Mouse (Mus musculus) T-helper 1 cell (primary cell): ENCODE results near the gene Rbms3.

Experiments
- in situ Hi-C: fragments of 300-600 bp; cut with MboI, MseI; formaldehyde crosslinking; loops from one replicate; pipeline ENCODE4 v1.15.1; 2025; ENCODE audit warnings: high pct_unique_total_duplicates

Rbms3 gene

GRCm38 (mm10) chr9:117375776-117376175 is 253.9 kb downstream of the Rbms3 start:
- in situ Hi-C loops, result no loop called here

- in situ Hi-C loops, result no loop called here
These were observed 256.5 kb downstream of the Rbms3 start for GRCm38 (mm10) chr9:117373164-117373741.

- in situ Hi-C loops, result no loop called here
These were observed 257.7 kb downstream of the Rbms3 start for GRCm38 (mm10) chr9:117371980-117372379.

GRCm38 (mm10) chr9:117370086-117370485 is 259.6 kb downstream of the Rbms3 start:
- in situ Hi-C loops, result no loop called here

- in situ Hi-C loops, result no loop called here
These were observed 261.7 kb downstream of the Rbms3 start for GRCm38 (mm10) chr9:117368016-117368415.

- in situ Hi-C loops, result no loop called here
These were observed 265.1 kb downstream of the Rbms3 start for GRCm38 (mm10) chr9:117364610-117365009.

GRCm38 (mm10) chr9:117361431-117361830 is 268.3 kb downstream of the Rbms3 start:
- in situ Hi-C loops, result no loop called here

- in situ Hi-C loops, result no loop called here
These were observed 272.8 kb downstream of the Rbms3 start for GRCm38 (mm10) chr9:117356764-117357442.

GRCm38 (mm10) chr9:117355501-117355900 is 274.2 kb downstream of the Rbms3 start:
- in situ Hi-C loops, result no loop called here

GRCm38 (mm10) chr9:117342336-117342735 is 287.4 kb downstream of the Rbms3 start:
- in situ Hi-C loops, result no loop called here

- in situ Hi-C loops, result no loop called here
These were observed 299.0 kb downstream of the Rbms3 start for GRCm38 (mm10) chr9:117330681-117331080.

GRCm38 (mm10) chr9:117319271-117319670 is 310.4 kb downstream of the Rbms3 start:
- in situ Hi-C loops, result no loop called here

GRCm38 (mm10) chr9:117318461-117318860 is 311.3 kb downstream of the Rbms3 start:
- in situ Hi-C loops, result no loop called here

GRCm38 (mm10) chr9:117317251-117317650 is 312.5 kb downstream of the Rbms3 start:
- in situ Hi-C loops, result no loop called here

- in situ Hi-C loops, result no loop called here
These were observed 316.1 kb downstream of the Rbms3 start for GRCm38 (mm10) chr9:117313642-117314041.

GRCm38 (mm10) chr9:117309809-117310208 is 319.9 kb downstream of the Rbms3 start:
- in situ Hi-C loops, result no loop called here

GRCm38 (mm10) chr9:117298991-117299390 is 330.7 kb downstream of the Rbms3 start:
- in situ Hi-C loops, result no loop called here

- in situ Hi-C loops, result no loop called here
These were observed 331.8 kb downstream of the Rbms3 start for GRCm38 (mm10) chr9:117297662-117298531.

- in situ Hi-C loops, result no loop called here
These were observed 338.5 kb downstream of the Rbms3 start for GRCm38 (mm10) chr9:117291066-117291850.

- in situ Hi-C loops, result no loop called here
These were observed 354.9 kb downstream of the Rbms3 start for GRCm38 (mm10) chr9:117274846-117275245.

- in situ Hi-C loops, result no loop called here
These were observed 370.1 kb downstream of the Rbms3 start for GRCm38 (mm10) chr9:117259614-117260013.

GRCm38 (mm10) chr9:117253361-117253760 is 376.4 kb downstream of the Rbms3 start:
- in situ Hi-C loops, result no loop called here
